Mouse (Mus musculus) myocyte (in vitro differentiated cells): ENCODE results near the gene Cep44. TPM values are rescaled to one million over a fixed set of nuclear protein-coding genes. Genes with fewer than 3 reads are reported as not detected.

Experiments
- H3K27me3 ChIP-seq: one replicate; pipeline ENCODE4 v1.6.1; 2011; ENCODE audit not compliant: control insufficient read depth, insufficient read depth, insufficient read length
- H3K36me3 ChIP-seq: one replicate; pipeline ENCODE4 v1.6.1; 2011; ENCODE audit not compliant: control insufficient read depth, insufficient read depth
- H3K4me2 ChIP-seq: one replicate; pipeline ENCODE4 v1.6.1; 2011; ENCODE audit warnings: low read depth, control low read depth
- H3K4me3 ChIP-seq: one replicate; pipeline ENCODE4 v1.5.1; 2011; ENCODE audit warnings: mild to moderate bottlenecking, control low read depth, moderate library complexity
- H3K79me2 ChIP-seq: one replicate; pipeline ENCODE4 v1.6.1; 2011; ENCODE audit not compliant: control insufficient read depth, insufficient read depth
- H3ac ChIP-seq: one replicate; pipeline ENCODE4 v1.6.1; 2011; ENCODE audit not compliant: control insufficient read depth, insufficient read length
- CEBPB ChIP-seq: IDR thresholded peaks from 2 replicates; pipeline ENCODE4 v1.6.1; 2011; ENCODE audit warnings: mild to moderate bottlenecking, moderate library complexity; ENCODE audit not compliant: poor library complexity, insufficient read depth, severe bottlenecking
- E2F4 ChIP-seq: IDR thresholded peaks from one replicate; pipeline ENCODE4 v1.6.1; 2011; ENCODE audit warnings: mild to moderate bottlenecking, control low read depth, moderate library complexity; ENCODE audit not compliant: insufficient read depth
- MAX ChIP-seq: IDR thresholded peaks from one replicate; pipeline ENCODE4 v1.6.1; 2011; ENCODE audit warnings: low read depth, mild to moderate bottlenecking, control low read depth
- MYOD1 ChIP-seq, 3 experiments: IDR thresholded peaks; one replicate each; pipeline ENCODE4 v1.6.1; 2011; ENCODE audit warnings: control low read depth in 2 of 3, low read depth in 2 of 3, mild to moderate bottlenecking in 2 of 3, moderate library complexity in 1 of 3; ENCODE audit not compliant: insufficient read length in 2 of 3, control insufficient read depth in 1 of 3
- MYOG ChIP-seq, 3 experiments: IDR thresholded peaks; one replicate each; pipeline ENCODE4 v1.6.1; 2011; ENCODE audit warnings: control low read depth in 2 of 3, low read depth in 2 of 3, mild to moderate bottlenecking in 2 of 3; ENCODE audit not compliant: insufficient read length in 2 of 3, control insufficient read depth in 1 of 3, insufficient read depth in 1 of 3
- POLR2A ChIP-seq: IDR thresholded peaks from one replicate; pipeline ENCODE4 v1.6.1; 2011; ENCODE audit warnings: low read depth, mild to moderate bottlenecking, control low read depth, moderate library complexity; ENCODE audit not compliant: insufficient read length
- POLR2AphosphoS2 ChIP-seq: IDR thresholded peaks from one replicate; pipeline ENCODE4 v1.6.1; 2011; ENCODE audit warnings: low read depth, control low read depth; ENCODE audit not compliant: insufficient read length
- REST ChIP-seq: IDR thresholded peaks from one replicate; pipeline ENCODE4 v1.6.1; 2011; ENCODE audit warnings: mild to moderate bottlenecking, control low read depth, moderate library complexity; ENCODE audit not compliant: insufficient read depth, insufficient read length
- SRF ChIP-seq: IDR thresholded peaks from one replicate; pipeline ENCODE4 v1.6.1; 2011; ENCODE audit warnings: low read depth; ENCODE audit not compliant: control insufficient read depth, insufficient read length
- TCF12 ChIP-seq: IDR thresholded peaks from one replicate; pipeline ENCODE4 v1.6.1; 2011; ENCODE audit warnings: mild to moderate bottlenecking, control low read depth; ENCODE audit not compliant: poor library complexity, insufficient read depth, severe bottlenecking
- TCF3 ChIP-seq: IDR thresholded peaks from one replicate; pipeline ENCODE4 v1.6.1; 2011; ENCODE audit warnings: low read depth, control low read depth; ENCODE audit not compliant: insufficient read length
- USF1 ChIP-seq: IDR thresholded peaks from one replicate; pipeline ENCODE4 v1.6.1; 2011; ENCODE audit warnings: low read depth, mild to moderate bottlenecking, control low read depth, moderate library complexity
- polyA plus RNA-seq: library from polyadenylated mRNA; unstranded; fragments of >200 nt; fragmentation: generic; extraction: Trizol; gene quantifications from one replicate; pipeline ENCODE4 v1.2.1, GENCODE M21; 2012; ENCODE audit warnings: missing spikeins

The Cep44 gene
- polyA plus RNA-seq, 1 experiment = 14.9 TPM

DNA sequence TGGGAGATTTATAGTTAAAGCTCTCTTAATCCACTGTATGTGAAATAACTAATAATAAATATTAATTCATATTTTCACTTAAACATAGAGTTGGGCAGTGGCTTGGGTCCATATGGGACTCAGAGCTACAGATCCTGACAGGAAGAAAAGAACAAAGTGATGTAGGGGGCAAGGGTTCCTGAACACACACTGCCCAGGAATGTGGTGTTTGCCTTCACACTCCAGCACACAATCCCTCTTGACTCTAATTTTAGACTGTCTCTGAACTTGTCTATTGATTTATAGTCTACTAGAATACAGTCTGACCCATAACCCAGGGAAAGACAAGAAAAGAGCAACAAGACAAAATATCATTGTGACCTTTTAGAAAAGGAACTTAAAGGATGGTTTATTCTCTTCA lies 48.9 kb downstream of the Cep44 start:
- no peaks in the 10 kb centered on the region for H3K79me2 ChIP-seq
- H3ac ChIP-seq = no peak overlapping the region
- TF ChIP-seq MYOD1 (IDR thresholded peaks at IDR 0.05; ENCODE audit: control insufficient read depth in 1 of 3, insufficient read length in 2 of 3, low read depth in 2 of 3) (no peak), POLR2AphosphoS2 (no peak)
- no peak overlapping the region for H3K4me3 ChIP-seq
- H3K27me3 ChIP-seq = no peaks in the 10 kb centered on the region
- H3K4me2 ChIP-seq = no peak overlapping the region
- no peaks in the 10 kb centered on the region for H3K36me3 ChIP-seq

DNA sequence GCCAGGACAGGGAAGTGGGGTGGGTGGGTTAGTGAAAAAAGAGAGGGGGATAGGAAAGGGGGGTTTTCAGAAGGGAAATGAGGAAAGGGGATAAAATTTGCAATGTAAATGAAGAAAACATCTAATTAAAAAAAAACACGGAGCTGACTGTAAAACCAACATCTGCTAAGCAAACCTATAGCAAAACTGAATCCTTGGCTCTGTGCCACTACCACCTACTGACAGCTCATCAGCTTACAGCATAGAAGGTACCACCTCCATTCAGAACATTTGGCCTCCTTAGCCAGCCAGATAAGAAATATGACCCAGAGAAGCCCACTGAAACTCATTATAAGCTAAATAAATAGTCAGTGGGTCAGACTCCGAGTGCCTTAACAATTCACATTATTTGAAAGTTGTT lies 61.4 kb downstream of the Cep44 start:
- Histone ChIP-seq H3ac (no peak overlapping the region), H3K4me2 (no peak overlapping the region), H3K4me3 (no peak overlapping the region), H3K27me3 (no peaks in the 10 kb centered on the region), H3K79me2 (no peaks in the 10 kb centered on the region), H3K36me3 (no peaks in the 10 kb centered on the region)
- no peak for TF ChIP-seq TCF12
- no peak for TF ChIP-seq MYOG (IDR thresholded peaks at IDR 0.05; ENCODE audit: control insufficient read depth in 1 of 3, insufficient read depth in 1 of 3, insufficient read length in 2 of 3, low read depth in 2 of 3)
- no peak for TF ChIP-seq POLR2AphosphoS2
- no peak for TF ChIP-seq CEBPB
- TF ChIP-seq POLR2A = no peak
- TF ChIP-seq MAX = no peak
- TF ChIP-seq SRF = no peak
- TF ChIP-seq MYOD1 (IDR thresholded peaks at IDR 0.05; ENCODE audit: control insufficient read depth in 1 of 3, insufficient read length in 2 of 3, low read depth in 2 of 3) = no peak
- no peak for TF ChIP-seq USF1
- TF ChIP-seq E2F4 = no peak
- TF ChIP-seq TCF3 = no peak
- TF ChIP-seq REST = no peak

DNA sequence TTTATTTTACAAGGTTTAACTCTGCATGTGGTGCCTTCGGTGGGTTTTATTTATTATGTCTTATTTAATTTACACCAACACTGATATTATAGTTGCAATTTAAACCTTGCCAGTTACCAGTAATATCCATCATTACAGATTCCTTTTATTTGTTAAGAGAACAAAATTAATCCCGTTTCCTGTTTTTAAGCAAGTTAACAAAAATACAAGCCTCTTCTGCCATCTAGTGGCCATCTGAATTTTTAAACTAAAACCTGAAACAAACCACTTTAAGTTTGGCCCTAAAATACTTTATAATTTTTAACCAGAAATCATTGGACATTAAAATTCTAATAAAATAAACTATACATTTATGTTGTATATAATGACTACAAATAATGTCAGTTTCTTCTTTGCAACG lies 64.8 kb downstream of the Cep44 start:
- Histone ChIP-seq H3K27me3 (no peaks in the 10 kb centered on the region), H3K4me3 (no peak overlapping the region), H3K36me3 (no peaks in the 10 kb centered on the region), H3K79me2 (no peaks in the 10 kb centered on the region), H3ac (no peak overlapping the region), H3K4me2 (no peak overlapping the region)
- no peak for TF ChIP-seq MYOG (IDR thresholded peaks at IDR 0.05; ENCODE audit: control insufficient read depth in 1 of 3, insufficient read depth in 1 of 3, insufficient read length in 2 of 3, low read depth in 2 of 3)
- TF ChIP-seq TCF12 = no peak
- no peak for TF ChIP-seq E2F4
- TF ChIP-seq USF1 = no peak
- TF ChIP-seq SRF = no peak
- TF ChIP-seq CEBPB = no peak
- no peak for TF ChIP-seq POLR2A
- TF ChIP-seq MYOD1 (IDR thresholded peaks at IDR 0.05; ENCODE audit: control insufficient read depth in 1 of 3, insufficient read length in 2 of 3, low read depth in 2 of 3) = no peak
- no peak for TF ChIP-seq REST
- no peak for TF ChIP-seq MAX
- no peak for TF ChIP-seq TCF3
- no peak for TF ChIP-seq POLR2AphosphoS2

Other genes with a start within 250 kb of the Cep44 start
- 10.2 TPM for gene Fbxo8, start within 50 bp of the Cep44 start, polyA plus RNA-seq